Mouse (Mus musculus) naive thymus-derived CD4-positive, alpha-beta T cell, adult 5 months (primary cell): Measurements from ENCODE around the gene Rarres1. TPM values are rescaled to one million over a fixed set of nuclear protein-coding genes. Genes with fewer than 3 reads are reported as not detected.

Source experiments
- polyA plus RNA-seq: library from polyadenylated mRNA; unstranded; fragments of 100-300 nt; shearing (Covaris generic); gene quantifications from one replicate; pipeline ENCODE4 v1.2.1, GENCODE M21; 2017

The Rarres1 gene
- polyA plus RNA-seq = not detected

GRCm38 (mm10) chr3:67515274-67515801, at the start of gene Rarres1:
Gene Rarres1, minus strand, starts transcription at chr3:67515523.

DNA sequence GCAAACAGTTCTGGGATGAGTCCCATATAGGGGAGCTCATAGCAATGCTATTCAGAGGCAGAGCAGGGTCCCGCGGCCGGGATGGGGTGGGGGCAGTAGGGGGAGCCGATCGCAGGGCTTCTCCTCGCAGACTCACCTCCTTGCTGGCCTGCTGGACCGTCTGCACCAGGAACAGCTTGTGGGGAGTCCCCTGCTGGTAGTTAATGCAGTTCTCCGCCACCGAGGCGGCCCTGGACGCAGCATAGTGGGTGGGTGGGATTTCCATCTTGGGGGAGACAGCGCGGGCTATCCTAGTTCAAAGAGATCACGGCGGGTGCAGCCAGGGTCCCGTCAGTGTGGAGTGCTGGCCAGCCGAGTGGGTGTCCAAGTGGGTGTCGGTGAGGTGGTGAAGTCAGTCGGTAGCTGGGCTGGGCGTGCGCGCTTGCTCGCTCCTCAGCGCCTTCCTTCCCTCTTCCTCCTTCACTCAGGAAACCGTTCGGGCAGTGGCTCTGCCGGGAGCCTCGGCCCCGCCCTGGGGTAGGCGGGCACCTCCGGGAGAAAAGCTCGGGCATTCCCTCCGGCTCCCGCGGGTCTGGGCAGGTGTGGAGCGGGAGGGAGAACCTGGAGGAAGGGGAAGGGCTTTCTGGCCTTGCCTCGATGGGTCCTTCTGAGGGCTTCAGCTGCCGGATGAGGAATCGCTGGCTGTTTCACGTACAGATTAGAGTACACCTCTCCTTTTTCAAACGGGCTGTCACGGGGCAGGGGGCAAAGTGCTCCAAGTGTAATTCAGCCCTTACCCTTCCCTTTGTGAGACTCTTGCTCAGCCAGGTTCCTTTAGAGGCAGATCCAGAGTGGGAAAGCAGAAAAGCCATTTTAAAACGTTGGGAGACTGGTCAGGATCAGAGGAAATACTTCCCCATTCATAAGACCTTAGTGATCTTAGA, 51.6 kb downstream of the Rarres1 start, which contains the start of gene Lxn:
TSS of gene Lxn (minus strand) at position 477 of the 923 bp plus-strand sequence.

GRCm38 (mm10) chr3:67429999-67430380, 85.3 kb downstream of the Rarres1 start, which contains the start of gene Gfm1:
Gene Gfm1, plus strand, starts transcription at chr3:67430096.

Other genes with a start within 250 kb of the Rarres1 start
- not detected for gene Mlf1, start 141.4 kb downstream of the Rarres1 start, polyA plus RNA-seq
- gene Gm17402, start 140.4 kb downstream of the Rarres1 start, polyA plus RNA-seq = not detected
- gene Gfm1, start 85.4 kb downstream of the Rarres1 start, polyA plus RNA-seq = 32.3 TPM
- 2.8 TPM for gene Lxn, start 51.6 kb downstream of the Rarres1 start, polyA plus RNA-seq
- gene Mfsd1, start 67.2 kb upstream of the Rarres1 start, polyA plus RNA-seq = 35.5 TPM